Mouse (Mus musculus) liver, adult 2 months (tissue): ENCODE data around the gene Rims4. TPM values are rescaled to one million over a fixed set of nuclear protein-coding genes. Genes with fewer than 3 reads are reported as not detected.

Experiments used
- DNase-seq: peaks from one replicate; pipeline ENCODE4 v3.0.0-alpha.2; 2011; ENCODE audit warnings: low read depth, low spot score; ENCODE audit errors: extremely low read depth
- H3K27ac ChIP-seq: fragments of 200-500 bp; replicated peaks from 2 replicates; pipeline ENCODE4 v1.5.1; 2012; ENCODE audit warnings: low read depth, mild to moderate bottlenecking, control low read depth, inconsistent platforms, low read length; ENCODE audit not compliant: insufficient read depth
- H3K27me3 ChIP-seq: fragments of 200-500 bp; 2 replicates; pipeline ENCODE4 v1.6.1; 2012; ENCODE audit warnings: mild to moderate bottlenecking, moderate library complexity, low read length, inconsistent platforms; ENCODE audit not compliant: control insufficient read depth, insufficient read depth
- H3K36me3 ChIP-seq: fragments of 200-500 bp; 2 replicates; pipeline ENCODE4 v1.6.1; 2012; ENCODE audit warnings: low read length, inconsistent platforms; ENCODE audit not compliant: control insufficient read depth, insufficient read depth
- H3K4me1 ChIP-seq: fragments of 200-500 bp; 2 replicates; pipeline ENCODE4 v1.6.1; 2011; ENCODE audit warnings: low read length; ENCODE audit not compliant: control insufficient read depth, insufficient read depth
- H3K4me3 ChIP-seq: fragments of 200-500 bp; 2 replicates; pipeline ENCODE4 v1.5.1; 2011; ENCODE audit warnings: low read depth, mild to moderate bottlenecking, control low read depth, low read length, moderate library complexity; ENCODE audit not compliant: insufficient read depth
- H3K79me2 ChIP-seq: fragments of 200-500 bp; 2 replicates; pipeline ENCODE4 v1.6.1; 2012; ENCODE audit warnings: inconsistent platforms, mild to moderate bottlenecking, low read length, moderate library complexity; ENCODE audit not compliant: control insufficient read depth, insufficient read depth
- H3K9ac ChIP-seq: fragments of 200-500 bp; 2 replicates; pipeline ENCODE4 v1.6.1; 2012; ENCODE audit warnings: low read depth, mild to moderate bottlenecking, control low read depth, inconsistent platforms, low read length
- CTCF ChIP-seq: fragments of 200-500 bp; IDR thresholded peaks from 2 replicates; pipeline ENCODE4 v1.5.1; 2011; ENCODE audit warnings: low read depth, low read length, control low read depth
- POLR2A ChIP-seq: fragments of 200-500 bp; IDR thresholded peaks from 2 replicates; pipeline ENCODE4 v1.6.1; 2011; ENCODE audit warnings: low read length, control low read depth; ENCODE audit not compliant: insufficient read depth; ENCODE audit errors: extremely low read depth
- WGBS: fragments of 180-500 bp; shearing (Covaris S2); methylation state at CpG from one replicate; pipeline ENCODE4 v1.1.7; 2018; 5-methylcytosine and 5-hydroxymethylcytosine counted together
- polyA plus RNA-seq: library from polyadenylated mRNA; depleted of rRNA; stranded (reverse); fragments of >200 nt; gene quantifications from 2 replicates; pipeline ENCODE4 v1.2.3, GENCODE M21; 2012
- total RNA-seq: library from RNA; depleted of rRNA; stranded (reverse); fragments of >200 nt; gene quantifications from 2 replicates; pipeline ENCODE4 v1.2.3, GENCODE M21; 2014

The Rims4 gene
- total and polyA plus RNA-seq, 2 experiments, result 0.02 to 0.09 TPM

GRCm38 (mm10) chr2:163871266-163871665 lies 47.2 kb downstream of the Rims4 start:
- no peaks in the 10 kb centered on the region for H3K79me2 ChIP-seq
- H3K27me3 ChIP-seq, result no peaks in the 10 kb centered on the region
- 96% methylated on average over 4 of the region's 4 CpGs for WGBS
- H3K36me3 ChIP-seq, result no peaks in the 10 kb centered on the region
- DNase-seq, result no peak
- no peaks in the 10 kb centered on the region for H3K4me1 ChIP-seq
- H3K27ac ChIP-seq, result no peak overlapping the region
- no peak overlapping the region for H3K9ac ChIP-seq
- H3K4me3 ChIP-seq, result no peak overlapping the region
- TF ChIP-seq CTCF (no peak), POLR2A (no peak)

- no peak for TF ChIP-seq POLR2A
- TF ChIP-seq CTCF, result no peak
- no peaks in the 10 kb centered on the region for H3K36me3 ChIP-seq
- H3K27me3 ChIP-seq, result no peaks in the 10 kb centered on the region
- no peak for DNase-seq
- no peak overlapping the region for H3K4me3 ChIP-seq
- no peak overlapping the region for H3K9ac ChIP-seq
- H3K4me1 ChIP-seq, result no peaks in the 10 kb centered on the region
- WGBS, result 86% methylated on average over 5 of the region's 5 CpGs
- H3K79me2 ChIP-seq, result no peaks in the 10 kb centered on the region
- no peak overlapping the region for H3K27ac ChIP-seq
These were observed 48.7 kb downstream of the Rims4 start for GRCm38 (mm10) chr2:163869783-163870182.

GRCm38 (mm10) chr2:163866061-163866460 lies 52.4 kb downstream of the Rims4 start:
- no peak overlapping the region for H3K27ac ChIP-seq
- no peaks in the 10 kb centered on the region for H3K4me1 ChIP-seq
- H3K36me3 ChIP-seq, result no peaks in the 10 kb centered on the region
- H3K27me3 ChIP-seq, result no peaks in the 10 kb centered on the region
- H3K9ac ChIP-seq, result no peak overlapping the region
- no peak for DNase-seq
- H3K4me3 ChIP-seq, result no peak overlapping the region
- WGBS, result 89% methylated on average over 9 of the region's 9 CpGs
- no peak for TF ChIP-seq CTCF
- H3K79me2 ChIP-seq, result no peaks in the 10 kb centered on the region

- Histone ChIP-seq H3K4me1 (no peaks in the 10 kb centered on the region), H3K27ac (no peak overlapping the region), H3K27me3 (no peaks in the 10 kb centered on the region), H3K4me3 (no peak overlapping the region), H3K36me3 (no peaks in the 10 kb centered on the region), H3K9ac (no peak overlapping the region), H3K79me2 (no peaks in the 10 kb centered on the region)
- WGBS, result 89% methylated on average over 5 of the region's 5 CpGs
- no peak for TF ChIP-seq CTCF
- no peak for TF ChIP-seq POLR2A
- DNase-seq, result no peak
These were observed 53.2 kb downstream of the Rims4 start for GRCm38 (mm10) chr2:163865311-163865710.

GRCm38 (mm10) chr2:163858254-163858947 lies 60.1 kb downstream of the Rims4 start:
- TF ChIP-seq POLR2A (no peak), CTCF (peak; percentile 75)
- Histone ChIP-seq H3K4me1 (peaks cover 2% of the 10 kb centered on the region; the same call in 1 of the 2 replicates), H3K9ac (no peak overlapping the region), H3K27ac (no peak overlapping the region), H3K79me2 (no peaks in the 10 kb centered on the region), H3K4me3 (no peak overlapping the region), H3K36me3 (no peaks in the 10 kb centered on the region), H3K27me3 (peaks cover 13% of the 10 kb centered on the region; the same call in 1 of the 2 replicates)
- no peak for DNase-seq
- 13% methylated on average over 50 of the region's 50 CpGs for WGBS

GRCm38 (mm10) chr2:163857233-163857632 lies 61.2 kb downstream of the Rims4 start:
- DNase-seq, result no peak
- no peaks in the 10 kb centered on the region for H3K36me3 ChIP-seq
- 79% methylated on average over 6 of the region's 6 CpGs for WGBS
- TF ChIP-seq POLR2A (no peak), CTCF (no peak)
- H3K9ac ChIP-seq, result no peak overlapping the region
- H3K27ac ChIP-seq, result no peak overlapping the region
- H3K79me2 ChIP-seq, result no peaks in the 10 kb centered on the region
- no peak overlapping the region for H3K4me3 ChIP-seq
- H3K27me3 ChIP-seq, result peaks cover 13% of the 10 kb centered on the region; the same call in 1 of the 2 replicates
- H3K4me1 ChIP-seq, result peaks cover 2% of the 10 kb centered on the region; the same call in 1 of the 2 replicates
